Mouse (Mus musculus) hematopoietic stem cell, adult 5-6 weeks (primary cell): ENCODE data around the gene Lcn10. TPM values are rescaled to one million over a fixed set of nuclear protein-coding genes. Genes with fewer than 3 reads are reported as not detected.
A peak's percentile ranks its signal among the peaks of the same experiment; 100 is the strongest.
"Not testable (repeated sequence)": the region's sequence is repeated elsewhere in the genome, so short reads cannot be mapped to it uniquely, and the experiment has no call there.

ENCODE experiments used
- ATAC-seq, 2 experiments: fragments of 125-278 bp in 1 of 2; replicated peaks in 1 of 2; 2 replicates each; pipeline ENCODE4 v1.8.0; 2016 to 2017; ENCODE audit warnings: inconsistent platforms in 2 of 2, mild to moderate bottlenecking in 2 of 2, moderate number of reproducible peaks in 2 of 2, low read depth in 1 of 2, moderate TSS enrichment in 1 of 2; ENCODE audit not compliant: low FRiP score in 2 of 2, poor library complexity in 2 of 2, severe bottlenecking in 2 of 2, insufficient read depth in 1 of 2, low TSS enrichment in 1 of 2
- total RNA-seq: library from RNA; stranded (forward); fragments of 172-1452, 232-1000 nt; gene quantifications from 2 replicates; pipeline ENCODE4 v1.2.3, GENCODE M21; 2017

Gene Lcn10
- total RNA-seq, 1 experiment from 2014 or later = not detected

DNA sequence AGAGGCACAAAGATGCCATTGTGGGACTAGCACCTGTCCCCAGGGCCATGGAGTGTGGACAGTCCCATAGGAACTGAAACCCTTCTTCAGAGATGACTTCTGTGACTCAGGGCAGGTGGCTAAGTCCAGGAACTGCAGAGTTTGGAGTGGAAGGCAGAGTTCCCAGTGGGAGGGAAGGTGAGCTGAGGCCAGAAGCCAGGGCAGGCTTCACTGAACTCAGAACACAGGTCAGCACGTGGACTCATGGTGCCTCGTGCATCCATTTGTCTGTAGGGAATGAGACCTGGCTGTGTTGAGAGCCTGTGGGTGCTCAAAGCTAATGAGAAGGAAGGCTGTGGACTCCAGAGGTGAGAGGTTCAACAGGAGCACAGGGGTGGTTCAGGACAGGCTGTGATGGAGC, 16.2 kb downstream of the Lcn10 start:
- no peak for ATAC-seq

DNA sequence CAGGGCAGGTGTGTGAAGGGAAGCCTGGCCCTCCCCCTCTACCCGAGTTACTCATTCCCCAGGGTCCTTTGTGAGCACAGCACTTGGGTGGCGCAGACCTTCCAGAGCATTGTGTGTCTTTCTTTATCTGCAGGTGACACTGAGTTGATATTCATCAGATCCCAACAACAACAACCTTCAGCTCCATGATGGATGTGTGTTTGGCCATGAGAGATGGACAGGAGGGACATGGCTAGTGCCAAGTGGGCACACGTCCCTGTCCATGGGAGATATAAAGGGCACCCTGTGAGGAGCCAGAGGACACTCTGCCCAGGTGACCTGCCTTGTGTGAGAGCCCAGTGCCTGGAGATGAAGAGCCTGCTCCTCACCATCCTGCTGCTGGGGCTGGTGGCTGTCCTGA, 17.2 kb downstream of the Lcn10 start, which contains the start of gene Obp2a:
Obp2a (plus strand) TSS at position 301 of the 400 bp plus-strand sequence.
- not testable (repeated sequence) for ATAC-seq

DNA sequence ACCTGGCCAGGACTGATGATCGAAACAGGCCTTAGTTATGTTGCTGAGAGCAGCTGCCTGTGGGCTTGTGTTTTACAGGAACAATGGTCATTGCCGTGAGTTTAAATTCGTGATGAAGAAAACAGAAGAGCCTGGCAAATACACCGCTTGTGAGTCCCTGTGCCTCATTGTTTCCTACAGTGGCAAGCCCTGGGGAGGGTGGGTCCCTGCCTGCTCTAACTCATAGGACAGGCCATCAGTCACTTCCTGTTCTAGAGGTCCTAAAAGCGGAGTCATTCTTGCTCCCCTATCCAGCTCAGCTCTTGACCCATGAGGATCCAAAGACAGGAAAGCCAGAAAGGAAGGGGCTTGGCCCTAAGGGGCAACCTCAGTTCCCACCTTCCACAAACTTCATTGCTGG, 18.5 kb downstream of the Lcn10 start:
- no peak for ATAC-seq

DNA sequence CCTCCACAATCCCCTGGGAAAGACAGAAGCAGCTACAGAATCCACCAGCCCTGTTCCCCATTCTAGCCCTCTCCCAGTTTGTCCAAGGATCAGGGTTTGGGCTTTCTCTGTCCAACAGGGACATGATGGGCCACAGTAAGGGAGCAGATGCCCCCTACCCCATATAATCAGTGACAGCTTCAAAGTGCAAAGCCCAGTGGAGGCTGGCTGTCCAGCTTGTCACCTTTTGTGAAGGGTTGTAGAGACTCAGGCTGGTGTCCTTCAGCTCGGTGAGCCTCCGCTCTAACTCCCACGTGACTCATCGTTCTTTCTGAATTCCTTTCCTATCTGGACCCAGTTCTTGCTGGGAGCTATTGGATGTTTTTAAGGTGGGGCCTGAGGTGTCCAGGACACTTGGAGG, 21.2 kb downstream of the Lcn10 start:
- ATAC-seq = no peak

DNA sequence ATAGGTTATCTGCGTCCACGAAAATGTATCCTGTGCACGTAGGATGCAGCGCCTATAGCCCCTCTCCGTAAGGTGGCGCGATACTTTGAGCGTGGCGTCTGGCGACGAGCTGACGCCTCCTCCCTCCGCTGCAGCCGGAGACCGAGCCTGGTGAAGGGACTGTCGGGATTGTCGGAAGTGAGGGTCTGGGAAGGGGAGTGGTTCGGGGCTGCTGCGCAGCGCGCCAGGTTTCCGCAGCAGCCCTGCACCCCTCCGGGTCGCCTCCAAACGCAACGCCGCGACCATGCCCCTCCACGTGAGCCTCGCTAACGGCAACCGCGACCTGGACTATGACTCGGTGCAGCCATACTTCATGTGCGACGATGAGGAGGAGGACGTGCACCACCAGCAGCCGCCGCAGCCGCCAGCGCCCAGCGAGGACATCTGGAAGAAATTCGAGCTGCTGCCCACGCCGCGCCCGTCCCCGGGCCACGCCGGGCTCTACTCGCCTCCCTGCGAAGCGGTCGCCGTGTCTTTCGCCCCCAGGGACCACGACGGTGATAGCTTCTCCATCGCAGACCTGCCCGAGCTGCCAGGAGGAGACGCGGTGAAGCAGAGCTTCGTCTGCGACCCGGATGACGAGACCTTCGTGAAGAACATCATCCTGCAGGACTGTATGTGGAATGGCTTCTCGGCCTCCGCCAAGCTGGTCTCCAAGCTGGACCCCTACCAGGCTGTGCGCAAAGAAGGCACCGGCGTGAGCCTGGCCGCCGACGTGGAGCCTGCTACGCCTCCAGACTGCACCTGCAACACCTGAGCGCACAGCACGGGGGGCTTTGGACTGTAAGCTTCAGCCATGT, 24.3 kb downstream of the Lcn10 start, which contains the start of gene Bmyc:
Bmyc (plus strand) TSS at position 97 of the 839 bp plus-strand sequence.
- ATAC-seq = peak; percentile 72 to 85

DNA sequence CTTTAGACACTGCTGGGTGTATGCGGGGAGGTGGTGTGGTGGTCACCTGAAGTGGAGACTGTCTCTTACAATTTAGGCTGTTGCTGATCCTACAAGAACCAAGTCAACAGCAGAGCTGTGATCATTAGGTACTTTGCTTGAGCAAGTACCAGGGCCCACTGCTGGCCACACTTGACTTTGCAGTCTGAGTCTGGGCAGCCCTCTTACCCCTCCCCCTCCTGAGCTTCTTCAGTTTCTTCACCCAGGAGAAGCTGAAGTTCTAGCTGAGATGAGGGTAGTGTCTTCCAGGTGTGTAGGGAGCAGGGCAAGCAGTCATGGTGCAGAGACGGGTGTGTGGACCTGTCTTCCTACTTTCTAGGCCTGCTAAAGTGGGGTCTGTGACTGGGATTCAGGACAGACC, 25.6 kb downstream of the Lcn10 start:
- no peak for ATAC-seq

DNA sequence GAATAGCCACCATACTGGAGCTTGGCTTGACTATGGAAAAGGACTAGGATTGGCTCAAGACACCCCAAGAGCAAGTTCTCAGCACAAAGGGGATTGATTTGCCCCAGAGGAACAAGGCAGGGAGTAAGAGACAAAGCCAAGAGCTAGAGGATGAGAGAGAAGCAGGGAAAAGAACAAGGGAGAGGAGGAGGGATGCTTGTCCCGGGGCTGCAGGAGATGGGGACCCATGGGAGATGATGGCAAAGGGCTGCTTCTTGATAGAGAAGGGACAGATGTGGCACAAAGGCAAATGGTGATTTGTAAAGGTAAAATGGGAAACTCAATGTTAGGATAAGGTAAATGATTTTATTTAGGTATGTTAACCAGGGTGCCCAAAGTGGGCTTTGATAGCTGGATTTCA, 26.5 kb downstream of the Lcn10 start:
- ATAC-seq = not testable (repeated sequence)

DNA sequence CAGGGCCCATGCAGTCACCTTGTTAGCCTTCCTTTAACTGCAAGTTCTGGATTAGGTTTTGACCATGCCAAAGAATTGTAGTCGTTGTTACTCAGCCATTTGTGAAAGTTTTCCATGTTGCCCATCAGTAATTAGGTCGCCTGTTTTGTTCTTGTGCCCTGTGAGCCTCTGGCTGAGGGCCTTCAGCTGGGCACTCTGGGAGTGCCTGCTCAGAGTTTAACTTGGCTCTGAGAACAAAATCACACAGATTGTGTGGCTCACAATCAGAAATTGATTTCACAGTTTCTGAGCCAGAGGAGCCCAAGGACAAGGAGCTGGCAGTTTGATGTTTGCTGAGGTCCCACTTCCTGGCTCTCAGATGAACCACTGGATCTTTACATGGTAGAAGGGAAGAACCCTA, 27.3 kb downstream of the Lcn10 start:
- not testable (repeated sequence) for ATAC-seq

DNA sequence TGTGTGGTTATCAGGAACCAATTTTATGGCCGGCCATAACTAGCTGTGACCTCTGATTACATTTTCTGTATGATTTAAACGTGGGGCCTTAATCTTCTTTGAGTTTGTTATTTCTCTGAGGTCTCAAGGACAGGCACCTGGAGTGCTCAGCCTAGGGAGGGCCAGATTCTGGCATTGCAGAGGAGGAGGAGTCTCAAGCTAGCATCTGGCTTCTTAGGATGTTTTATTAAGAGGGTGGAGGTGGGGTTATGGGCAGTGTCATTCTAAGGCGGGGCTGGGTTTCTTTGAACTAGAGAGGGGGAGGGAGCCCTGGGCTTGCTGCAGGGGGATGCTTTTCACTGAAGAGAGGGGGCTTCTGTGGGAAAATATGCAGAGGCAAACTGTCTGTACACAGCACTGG, 29.1 kb downstream of the Lcn10 start:
- ATAC-seq = not testable (repeated sequence)

DNA sequence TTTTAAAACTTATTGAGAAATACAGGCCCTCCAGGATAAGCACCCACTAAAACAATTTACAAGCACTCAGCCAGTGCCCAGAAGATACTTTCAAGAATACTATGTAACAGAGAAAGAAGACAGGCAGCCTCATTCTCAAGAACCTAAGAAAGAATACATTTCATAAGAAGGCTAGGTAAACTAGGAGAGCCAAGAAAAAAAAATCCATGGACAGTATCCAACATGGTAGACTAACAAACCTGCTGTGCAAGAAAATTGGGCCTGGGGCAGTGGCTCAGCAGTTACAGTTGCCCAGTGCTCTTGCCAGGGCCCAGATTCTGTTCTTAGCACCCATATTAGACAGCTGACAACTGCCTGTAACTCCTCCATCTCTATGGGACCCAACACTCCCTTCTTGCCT, 34.7 kb downstream of the Lcn10 start:
- ATAC-seq = no peak

DNA sequence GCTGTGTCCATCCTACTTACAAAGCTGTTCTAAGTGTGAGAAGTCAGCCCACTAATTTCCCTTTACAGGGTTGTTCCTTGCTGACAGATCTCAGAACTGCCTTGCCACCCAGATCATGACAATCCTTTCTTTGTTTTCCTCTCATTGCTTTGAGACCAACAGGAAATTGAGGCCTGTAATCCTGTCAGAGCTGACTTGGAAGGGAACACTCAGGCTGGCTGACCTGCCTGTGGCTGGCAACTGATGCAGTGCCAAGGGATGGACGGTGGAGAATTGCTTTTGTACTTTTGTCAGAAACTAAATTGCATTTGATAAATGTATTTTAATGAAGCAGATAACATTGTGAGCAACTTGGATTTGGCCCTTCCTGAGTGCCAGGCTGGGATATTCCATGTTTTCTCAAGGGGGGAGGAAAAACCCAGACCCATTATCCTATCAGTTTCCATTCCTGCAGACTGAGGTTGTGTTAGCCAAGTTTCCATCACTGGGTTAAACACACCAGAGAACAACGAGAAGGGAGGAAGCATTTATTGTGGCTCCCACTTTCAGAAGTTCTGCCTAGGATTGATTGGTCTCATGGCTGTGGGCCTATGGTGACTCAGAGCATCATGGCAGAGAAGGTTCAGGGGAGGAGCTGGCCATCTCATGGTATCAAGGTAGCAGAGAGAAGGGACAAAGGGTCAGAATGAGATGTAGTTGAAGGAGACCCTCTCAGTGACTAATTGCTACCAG, 50.8 kb downstream of the Lcn10 start:
- no peak for ATAC-seq

Other genes with a start within 250 kb of the Lcn10 start
- gene Clic3, start 225.9 kb upstream of the Lcn10 start, total RNA-seq = not detected in 2 replicates
- gene Paxx, start 221.6 kb upstream of the Lcn10 start, total RNA-seq = 27.5 and 28.0 TPM in 2 replicates
- 3.4 and 3.5 TPM in 2 replicates for gene Ptgds, start 212.7 kb upstream of the Lcn10 start, total RNA-seq
- not detected in 2 replicates for gene Lcn12, start 188.8 kb upstream of the Lcn10 start, total RNA-seq
- 20.6 and 25.1 TPM in 2 replicates for gene Fbxw5, start 182.0 kb upstream of the Lcn10 start, total RNA-seq
- 0.35 and 2.0 TPM in 2 replicates for gene C8g, start 181.0 kb upstream of the Lcn10 start, total RNA-seq
- gene Traf2, start 135.8 kb upstream of the Lcn10 start, total RNA-seq = 18.0 and 20.2 TPM in 2 replicates
- 68.7 and 71.1 TPM in 2 replicates for gene Edf1, start 124.9 kb upstream of the Lcn10 start, total RNA-seq
- 1.1 and 4.8 TPM in 2 replicates for gene Mamdc4, start 107.9 kb upstream of the Lcn10 start, total RNA-seq
- gene Phpt1, start 107.5 kb upstream of the Lcn10 start, total RNA-seq = 27.8 and 63.7 TPM in 2 replicates
- gene Ajm1, start 101.0 kb upstream of the Lcn10 start, total RNA-seq = 0.40 TPM in 1 of 2 replicates, not detected in the other
- 56.5 and 67.0 TPM in 2 replicates for gene Rabl6, start 74.2 kb upstream of the Lcn10 start, total RNA-seq
- gene Ccdc183, start 65.0 kb upstream of the Lcn10 start, total RNA-seq = not detected in 2 replicates
- 22.2 and 28.8 TPM in 2 replicates for gene Tmem141, start 60.7 kb upstream of the Lcn10 start, total RNA-seq
- 0.94 TPM in 1 of 2 replicates, not detected in the other for gene Fcna, start 54.7 kb upstream of the Lcn10 start, total RNA-seq
- gene Lcn8, start 29.6 kb upstream of the Lcn10 start, total RNA-seq = not detected in 2 replicates
- not detected in 2 replicates for gene Lcn5, start 24.8 kb upstream of the Lcn10 start, total RNA-seq
- not detected in 2 replicates for gene Lcn6, start 5.9 kb upstream of the Lcn10 start, total RNA-seq
- not detected in 2 replicates for gene Obp2a, start 17.3 kb downstream of the Lcn10 start, total RNA-seq
- gene Bmyc, start 24.0 kb downstream of the Lcn10 start, total RNA-seq = 6.4 and 11.8 TPM in 2 replicates
- not detected in 2 replicates for gene Obp2b, start 54.3 kb downstream of the Lcn10 start, total RNA-seq
- gene Lcn3, start 82.8 kb downstream of the Lcn10 start, total RNA-seq = not detected in 2 replicates
- gene Lcn11, start 94.3 kb downstream of the Lcn10 start, total RNA-seq = not detected in 2 replicates
- not detected in 2 replicates for gene Gm13539, start 99.5 kb downstream of the Lcn10 start, total RNA-seq
- gene Glt6d1, start 133.1 kb downstream of the Lcn10 start, total RNA-seq = not detected in 2 replicates
- not detected in 2 replicates for gene Lcn9, start 140.4 kb downstream of the Lcn10 start, total RNA-seq
- not detected in 2 replicates for gene Sohlh1, start 164.5 kb downstream of the Lcn10 start, total RNA-seq
- not detected in 2 replicates for gene Kcnt1, start 181.0 kb downstream of the Lcn10 start, total RNA-seq